Mouse (Mus musculus): ENCODE data around the gene Rnf167. TPM values are rescaled to one million over a fixed set of nuclear protein-coding genes. Genes with fewer than 3 reads are reported as not detected.
A peak's percentile ranks its signal among the peaks of the same experiment; 100 is the strongest.

Rnf167 gene
- polyA plus RNA-seq (2011; ENCODE audit: insufficient read depth, insufficient read length, low replicate concordance, missing spikeins), result 125 and 265 TPM in 2 replicates

- Histone ChIP-seq H3K27ac (ENCODE audit: control insufficient read depth, insufficient read depth, low read depth, low read length, poor library complexity) (peak within 1 kb of the TSS; percentile 95), H3K4me1 (ENCODE audit: control insufficient read depth, insufficient read depth, low read length) (peaks cover 8% of the 10 kb centered on the region; the same call in 1 of the 2 replicates), H3K4me3 (replicated peaks; ENCODE audit: control insufficient read depth, low read depth, low read length) (peak within 1 kb of the TSS; percentile 92)
- peak; percentile 89 for TF ChIP-seq POLR2A (IDR thresholded peaks at IDR 0.05; ENCODE audit: borderline replicate concordance, control insufficient read depth, low read depth, low read length)
- 0 out of 2 replicates have a peak, but pooled peaks have one; percentile 8 for TF ChIP-seq CTCF (IDR thresholded peaks at IDR 0.05; ENCODE audit: control insufficient read depth, insufficient read depth, low read length)
- under 1% methylated on average over 63 of the region's 63 CpGs for WGBS
Measured at GRCm38 (mm10) chr11:70646691-70647650, at the start of gene Rnf167, which contains the start of gene Slc25a11. TSS of gene Rnf167 (plus strand) at chr11:70647235. TSS of gene Slc25a11 (minus strand) at chr11:70647479.

DNA sequence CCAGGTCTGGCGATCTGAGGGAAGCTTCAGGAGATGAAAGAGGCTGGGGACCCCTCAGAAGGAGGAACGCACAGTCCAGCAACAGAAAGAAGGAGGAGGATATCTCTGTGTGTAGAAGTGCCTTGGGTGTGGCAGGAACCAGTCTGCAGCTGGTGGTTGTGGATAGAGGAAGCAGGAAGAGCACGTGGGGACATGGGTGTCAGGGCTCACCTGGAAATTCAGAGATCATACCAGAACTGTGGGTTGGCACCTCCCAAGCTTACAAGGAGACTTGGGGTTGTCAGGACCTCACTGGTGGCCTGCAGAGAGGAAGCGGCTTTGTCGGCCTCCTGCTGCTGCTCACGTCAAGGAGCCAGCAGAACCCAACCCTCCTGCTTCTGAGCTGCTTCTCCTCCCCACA is 49.7 kb upstream of the Rnf167 start:
- 29% methylated on average over 6 of the region's 6 CpGs for WGBS
- peaks cover 4% of the 10 kb centered on the region for H3K4me1 ChIP-seq (ENCODE audit: control insufficient read depth, insufficient read depth, low read length)
- no peak overlapping the region for H3K27ac ChIP-seq (ENCODE audit: control insufficient read depth, insufficient read depth, low read depth, low read length, poor library complexity)
- H3K4me3 ChIP-seq (replicated peaks; ENCODE audit: control insufficient read depth, low read depth, low read length), result no peak overlapping the region
- TF ChIP-seq CTCF (IDR thresholded peaks at IDR 0.05; ENCODE audit: control insufficient read depth, insufficient read depth, low read length) (no peak), POLR2A (IDR thresholded peaks at IDR 0.05; ENCODE audit: borderline replicate concordance, control insufficient read depth, low read depth, low read length) (no peak)

DNA sequence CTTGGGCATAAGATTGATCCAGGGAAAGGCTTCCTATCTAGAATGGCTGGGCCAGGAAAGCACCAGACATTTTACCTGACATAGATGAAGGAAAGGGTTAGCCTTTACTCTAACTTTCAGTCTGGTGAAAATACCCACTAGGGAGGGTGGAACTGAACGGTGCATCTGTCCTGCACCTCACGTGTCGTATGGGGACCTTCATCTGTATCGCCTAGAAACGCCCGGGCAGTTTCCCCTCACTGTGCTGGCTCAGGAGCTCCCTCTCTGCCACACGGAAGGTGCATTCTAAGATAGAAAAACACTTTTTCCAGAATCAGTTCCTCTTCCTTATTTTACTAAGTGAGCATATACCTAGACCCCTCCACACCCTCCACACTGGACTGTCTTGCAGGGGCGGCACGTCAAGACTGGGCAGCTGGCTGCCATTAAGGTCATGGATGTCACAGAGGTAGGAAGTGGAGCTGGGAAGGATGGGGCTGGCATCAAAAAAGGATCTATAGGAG is 48.5 kb upstream of the Rnf167 start:
- 67% methylated on average over 9 of the region's 9 CpGs for WGBS
- Histone ChIP-seq H3K4me3 (replicated peaks; ENCODE audit: control insufficient read depth, low read depth, low read length) (no peak overlapping the region), H3K27ac (ENCODE audit: control insufficient read depth, insufficient read depth, low read depth, low read length, poor library complexity) (no peak overlapping the region), H3K4me1 (ENCODE audit: control insufficient read depth, insufficient read depth, low read length) (peaks cover 4% of the 10 kb centered on the region)
- TF ChIP-seq POLR2A (IDR thresholded peaks at IDR 0.05; ENCODE audit: borderline replicate concordance, control insufficient read depth, low read depth, low read length) (no peak), CTCF (IDR thresholded peaks at IDR 0.05; ENCODE audit: control insufficient read depth, insufficient read depth, low read length) (no peak)

GRCm38 (mm10) chr11:70605024-70605566 is 41.9 kb upstream of the Rnf167 start:
- peak; percentile 91 for TF ChIP-seq CTCF (IDR thresholded peaks at IDR 0.05; ENCODE audit: control insufficient read depth, insufficient read depth, low read length)
- TF ChIP-seq POLR2A (IDR thresholded peaks at IDR 0.05; ENCODE audit: borderline replicate concordance, control insufficient read depth, low read depth, low read length), result no peak
- Histone ChIP-seq H3K4me1 (ENCODE audit: control insufficient read depth, insufficient read depth, low read length) (no peaks in the 10 kb centered on the region), H3K4me3 (replicated peaks; ENCODE audit: control insufficient read depth, low read depth, low read length) (no peak overlapping the region), H3K27ac (ENCODE audit: control insufficient read depth, insufficient read depth, low read depth, low read length, poor library complexity) (no peak overlapping the region)
- WGBS, result 69% methylated on average over 14 of the region's 14 CpGs

DNA sequence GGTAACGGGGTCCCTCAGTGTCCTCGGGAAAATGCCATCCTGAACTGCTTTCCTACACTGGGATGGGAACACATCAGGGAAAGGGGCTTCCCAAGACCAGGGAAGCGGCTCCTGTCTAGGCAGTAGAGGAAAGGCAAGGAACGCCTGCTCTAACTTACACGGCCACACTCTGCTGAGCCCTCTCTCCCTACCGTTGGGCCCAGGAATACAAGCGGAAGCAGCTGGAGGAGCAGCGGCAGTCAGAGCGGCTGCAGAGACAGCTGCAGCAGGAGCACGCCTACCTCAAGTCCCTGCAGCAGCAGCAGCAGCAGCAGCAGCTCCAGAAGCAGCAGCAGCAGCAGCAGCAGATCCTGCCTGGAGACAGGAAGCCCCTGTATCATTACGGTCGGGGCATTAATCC is 40.3 kb upstream of the Rnf167 start:
- WGBS, result 81% methylated on average over 12 of the region's 12 CpGs
- Histone ChIP-seq H3K27ac (ENCODE audit: control insufficient read depth, insufficient read depth, low read depth, low read length, poor library complexity) (no peak overlapping the region; the same call in 1 of the 2 replicates), H3K4me3 (replicated peaks; ENCODE audit: control insufficient read depth, low read depth, low read length) (no peak overlapping the region), H3K4me1 (ENCODE audit: control insufficient read depth, insufficient read depth, low read length) (no peaks in the 10 kb centered on the region)
- TF ChIP-seq CTCF (IDR thresholded peaks at IDR 0.05; ENCODE audit: control insufficient read depth, insufficient read depth, low read length), result no peak
- no peak for TF ChIP-seq POLR2A (IDR thresholded peaks at IDR 0.05; ENCODE audit: borderline replicate concordance, control insufficient read depth, low read depth, low read length)

DNA sequence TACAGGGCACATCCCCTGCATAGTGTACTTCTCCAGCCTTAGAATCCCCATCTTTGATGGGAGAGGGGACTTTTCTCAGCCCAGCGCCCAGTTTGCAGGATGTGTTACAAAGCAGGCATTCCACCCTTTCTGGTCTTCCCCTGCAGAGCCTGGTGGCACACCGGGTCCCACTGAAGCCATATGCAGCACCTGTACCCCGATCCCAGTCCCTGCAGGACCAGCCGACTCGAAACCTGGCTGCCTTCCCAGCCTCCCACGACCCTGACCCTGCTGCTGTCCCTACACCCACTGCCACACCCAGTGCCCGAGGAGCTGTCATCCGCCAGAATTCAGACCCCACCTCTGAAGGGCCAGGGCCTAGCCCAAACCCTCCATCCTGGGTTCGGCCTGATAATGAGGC is 39.4 kb upstream of the Rnf167 start:
- Histone ChIP-seq H3K27ac (ENCODE audit: control insufficient read depth, insufficient read depth, low read depth, low read length, poor library complexity) (no peak overlapping the region), H3K4me1 (ENCODE audit: control insufficient read depth, insufficient read depth, low read length) (no peaks in the 10 kb centered on the region), H3K4me3 (replicated peaks; ENCODE audit: control insufficient read depth, low read depth, low read length) (no peak overlapping the region)
- TF ChIP-seq CTCF (IDR thresholded peaks at IDR 0.05; ENCODE audit: control insufficient read depth, insufficient read depth, low read length), result no peak
- no peak for TF ChIP-seq POLR2A (IDR thresholded peaks at IDR 0.05; ENCODE audit: borderline replicate concordance, control insufficient read depth, low read depth, low read length)
- WGBS, result 84% methylated on average over 9 of the region's 9 CpGs

DNA sequence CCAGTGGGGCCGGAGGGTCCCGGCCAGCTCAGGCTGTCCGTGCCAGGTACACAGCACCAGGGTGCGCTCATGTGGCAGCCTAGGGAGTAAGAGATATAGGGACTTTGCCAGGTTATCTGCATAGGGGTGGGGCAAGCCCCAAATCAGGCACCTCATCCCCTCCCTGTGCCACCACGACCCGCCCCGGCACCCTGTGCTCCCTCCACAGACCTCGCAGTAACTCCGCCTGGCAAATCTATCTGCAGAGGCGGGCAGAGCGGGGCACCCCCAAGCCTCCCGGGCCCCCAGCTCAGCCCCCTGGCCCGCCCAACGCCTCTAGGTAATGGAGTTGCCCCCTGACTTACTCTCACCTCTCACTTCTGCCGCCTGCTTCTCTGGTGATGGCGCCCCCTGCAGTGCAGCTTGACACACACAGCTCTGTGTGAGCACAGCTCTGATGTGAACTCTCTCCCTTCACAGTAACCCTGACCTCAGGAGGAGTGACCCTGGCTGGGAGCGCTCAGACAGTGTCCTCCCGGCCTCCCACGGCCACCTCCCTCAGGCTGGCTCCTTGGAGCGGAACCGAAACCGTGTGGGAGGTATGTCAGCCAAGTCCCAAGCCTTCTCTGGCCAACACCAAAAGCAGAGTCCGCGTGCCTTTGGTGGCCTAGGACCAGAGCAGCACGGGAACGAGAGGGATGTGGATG is 38.5 kb upstream of the Rnf167 start:
- Histone ChIP-seq H3K4me1 (ENCODE audit: control insufficient read depth, insufficient read depth, low read length) (no peaks in the 10 kb centered on the region), H3K4me3 (replicated peaks; ENCODE audit: control insufficient read depth, low read depth, low read length) (no peak overlapping the region), H3K27ac (ENCODE audit: control insufficient read depth, insufficient read depth, low read depth, low read length, poor library complexity) (no peak overlapping the region)
- 81% methylated on average over 26 of the region's 26 CpGs for WGBS
- TF ChIP-seq POLR2A (IDR thresholded peaks at IDR 0.05; ENCODE audit: borderline replicate concordance, control insufficient read depth, low read depth, low read length) (0 out of 2 replicates have a peak, but pooled peaks have one; percentile 11), CTCF (IDR thresholded peaks at IDR 0.05; ENCODE audit: control insufficient read depth, insufficient read depth, low read length) (peak; percentile 55)

Measured in bone marrow, adult 2 months (tissue).